Mouse (Mus musculus): ENCODE measurements around the gene Sh3bp1. TPM values are rescaled to one million over a fixed set of nuclear protein-coding genes. Genes with fewer than 3 reads are reported as not detected.

The Sh3bp1 gene
- total and polyA plus RNA-seq, 2 experiments from 2014 or later, result 6.4 to 9.8 TPM

GRCm38 (mm10) chr15:78855303-78855965 is 44.1 kb upstream of the Sh3bp1 start, which contains the start of gene Lgals2:
TSS of gene Lgals2 (minus strand) at chr15:78855529.
- WGBS, result 62% methylated on average over 8 of the region's 8 CpGs
- DNase-seq (ENCODE audit: low spot score), result no peak
- Histone ChIP-seq H3K4me2 (ENCODE audit: low read depth, low read length) (no peak within 1 kb of the TSS), H3K9me3 (replicated peaks; ENCODE audit: control insufficient read depth, low read length) (no peaks in the 10 kb centered on the region), H3K4me3 (ENCODE audit: low read depth, low read length) (no peak within 1 kb of the TSS), H3K27me3 (ENCODE audit: control insufficient read depth, insufficient read depth, low read length) (no peaks in the 10 kb centered on the region), H3K4me1 (ENCODE audit: control insufficient read depth, insufficient read depth) (no peaks in the 10 kb centered on the region), H3K9ac (replicated peaks; ENCODE audit: low read depth, low read length) (no peak within 1 kb of the TSS), H3K27ac (ENCODE audit: low read depth) (no peak within 1 kb of the TSS), H3K36me3 (replicated peaks; ENCODE audit: control insufficient read depth, insufficient read depth, low read length) (no peaks in the 10 kb centered on the region)
- no peak for ATAC-seq (ENCODE audit: insufficient read depth, low read depth)
- no peak for TF ChIP-seq CTCF (IDR thresholded peaks at IDR 0.05; ENCODE audit: low read depth)
- TF ChIP-seq EP300 (IDR thresholded peaks at IDR 0.05; ENCODE audit: low read depth), result no peak

- Histone ChIP-seq H3K27ac (ENCODE audit: low read depth) (no peak overlapping the region), H3K27me3 (ENCODE audit: control insufficient read depth, insufficient read depth, low read length) (no peaks in the 10 kb centered on the region), H3K4me3 (ENCODE audit: low read depth, low read length) (no peak overlapping the region), H3K36me3 (replicated peaks; ENCODE audit: control insufficient read depth, insufficient read depth, low read length) (no peaks in the 10 kb centered on the region), H3K4me2 (ENCODE audit: low read depth, low read length) (no peak overlapping the region), H3K9ac (replicated peaks; ENCODE audit: low read depth, low read length) (no peak overlapping the region), H3K9me3 (replicated peaks; ENCODE audit: control insufficient read depth, low read length) (no peaks in the 10 kb centered on the region), H3K4me1 (ENCODE audit: control insufficient read depth, insufficient read depth) (no peaks in the 10 kb centered on the region)
- WGBS, result 69% methylated on average over 7 of the region's 7 CpGs
- ATAC-seq (ENCODE audit: insufficient read depth, low read depth), result no peak
- DNase-seq (ENCODE audit: low spot score), result no peak
- no peak for TF ChIP-seq EP300 (IDR thresholded peaks at IDR 0.05; ENCODE audit: low read depth)
- TF ChIP-seq CTCF (IDR thresholded peaks at IDR 0.05; ENCODE audit: low read depth), result no peak
Measured at GRCm38 (mm10) chr15:78857009-78857408, 42.6 kb upstream of the Sh3bp1 start.

GRCm38 (mm10) chr15:78859311-78859710 is 40.3 kb upstream of the Sh3bp1 start:
- Histone ChIP-seq H3K27ac (ENCODE audit: low read depth) (no peak overlapping the region), H3K27me3 (ENCODE audit: control insufficient read depth, insufficient read depth, low read length) (no peaks in the 10 kb centered on the region), H3K36me3 (replicated peaks; ENCODE audit: control insufficient read depth, insufficient read depth, low read length) (no peaks in the 10 kb centered on the region), H3K4me2 (ENCODE audit: low read depth, low read length) (no peak overlapping the region), H3K9ac (replicated peaks; ENCODE audit: low read depth, low read length) (no peak overlapping the region), H3K4me1 (ENCODE audit: control insufficient read depth, insufficient read depth) (peaks cover 4% of the 10 kb centered on the region; the same call in 1 of the 2 replicates), H3K4me3 (ENCODE audit: low read depth, low read length) (no peak overlapping the region), H3K9me3 (replicated peaks; ENCODE audit: control insufficient read depth, low read length) (no peaks in the 10 kb centered on the region)
- TF ChIP-seq CTCF (IDR thresholded peaks at IDR 0.05; ENCODE audit: low read depth) (no peak), EP300 (IDR thresholded peaks at IDR 0.05; ENCODE audit: low read depth) (no peak)
- WGBS, result 57% methylated on average over 4 of the region's 4 CpGs
- ATAC-seq (ENCODE audit: insufficient read depth, low read depth) (no peak), DNase-seq (ENCODE audit: low spot score) (no peak)

GRCm38 (mm10) chr15:78859714-78860113 is 39.9 kb upstream of the Sh3bp1 start:
- H3K4me3 ChIP-seq (ENCODE audit: low read depth, low read length), result no peak overlapping the region
- H3K27ac ChIP-seq (ENCODE audit: low read depth), result no peak overlapping the region
- WGBS, result 51% methylated on average over 6 of the region's 6 CpGs
- peaks cover 4% of the 10 kb centered on the region; the same call in 1 of the 2 replicates for H3K4me1 ChIP-seq (ENCODE audit: control insufficient read depth, insufficient read depth)
- no peak overlapping the region for H3K4me2 ChIP-seq (ENCODE audit: low read depth, low read length)
- H3K9me3 ChIP-seq (replicated peaks; ENCODE audit: control insufficient read depth, low read length), result no peaks in the 10 kb centered on the region
- no peak overlapping the region for H3K9ac ChIP-seq (replicated peaks; ENCODE audit: low read depth, low read length)
- no peak for ATAC-seq (ENCODE audit: insufficient read depth, low read depth)
- DNase-seq (ENCODE audit: low spot score), result no peak
- H3K27me3 ChIP-seq (ENCODE audit: control insufficient read depth, insufficient read depth, low read length), result no peaks in the 10 kb centered on the region
- H3K36me3 ChIP-seq (replicated peaks; ENCODE audit: control insufficient read depth, insufficient read depth, low read length), result no peaks in the 10 kb centered on the region
- TF ChIP-seq CTCF (IDR thresholded peaks at IDR 0.05; ENCODE audit: low read depth), result no peak
- TF ChIP-seq EP300 (IDR thresholded peaks at IDR 0.05; ENCODE audit: low read depth), result no peak

- H3K9me3 ChIP-seq (replicated peaks; ENCODE audit: control insufficient read depth, low read length), result no peaks in the 10 kb centered on the region
- 80% methylated on average over 5 of the region's 5 CpGs for WGBS
- no peak for ATAC-seq (ENCODE audit: insufficient read depth, low read depth)
Measured at GRCm38 (mm10) chr15:78862280-78862679, 37.3 kb upstream of the Sh3bp1 start.

GRCm38 (mm10) chr15:78863154-78863553 is 36.4 kb upstream of the Sh3bp1 start:
- Histone ChIP-seq H3K4me3 (ENCODE audit: low read depth, low read length) (no peak overlapping the region), H3K4me1 (ENCODE audit: control insufficient read depth, insufficient read depth) (peaks cover 4% of the 10 kb centered on the region; the same call in 1 of the 2 replicates), H3K9me3 (replicated peaks; ENCODE audit: control insufficient read depth, low read length) (no peaks in the 10 kb centered on the region), H3K27ac (ENCODE audit: low read depth) (no peak overlapping the region), H3K9ac (replicated peaks; ENCODE audit: low read depth, low read length) (no peak overlapping the region), H3K27me3 (ENCODE audit: control insufficient read depth, insufficient read depth, low read length) (no peaks in the 10 kb centered on the region), H3K36me3 (replicated peaks; ENCODE audit: control insufficient read depth, insufficient read depth, low read length) (no peaks in the 10 kb centered on the region), H3K4me2 (ENCODE audit: low read depth, low read length) (no peak overlapping the region)
- TF ChIP-seq CTCF (IDR thresholded peaks at IDR 0.05; ENCODE audit: low read depth) (no peak), EP300 (IDR thresholded peaks at IDR 0.05; ENCODE audit: low read depth) (no peak)
- DNase-seq (ENCODE audit: low spot score) (no peak), ATAC-seq (ENCODE audit: insufficient read depth, low read depth) (no peak)
- WGBS, result 65% methylated on average over 2 of the region's 2 CpGs

More at GRCm38 (mm10) chr15:78862280-78862679, 37.3 kb upstream of the Sh3bp1 start:
- H3K4me1 ChIP-seq (ENCODE audit: control insufficient read depth, insufficient read depth), result peaks cover 4% of the 10 kb centered on the region; the same call in 1 of the 2 replicates
- TF ChIP-seq CTCF (IDR thresholded peaks at IDR 0.05; ENCODE audit: low read depth), result no peak
- no peak for TF ChIP-seq EP300 (IDR thresholded peaks at IDR 0.05; ENCODE audit: low read depth)
- H3K4me3 ChIP-seq (ENCODE audit: low read depth, low read length), result no peak overlapping the region
- no peak overlapping the region for H3K9ac ChIP-seq (replicated peaks; ENCODE audit: low read depth, low read length)
- no peak overlapping the region for H3K27ac ChIP-seq (ENCODE audit: low read depth)
- H3K36me3 ChIP-seq (replicated peaks; ENCODE audit: control insufficient read depth, insufficient read depth, low read length), result no peaks in the 10 kb centered on the region
- no peak for DNase-seq (ENCODE audit: low spot score)
- H3K4me2 ChIP-seq (ENCODE audit: low read depth, low read length), result no peak overlapping the region
- H3K27me3 ChIP-seq (ENCODE audit: control insufficient read depth, insufficient read depth, low read length), result no peaks in the 10 kb centered on the region

Measured in heart, postnatal 0 days (tissue).